Mouse (Mus musculus) CH12.LX (cell line): ENCODE data around the gene Olfr314. TPM values are rescaled to one million over a fixed set of nuclear protein-coding genes. Genes with fewer than 3 reads are reported as not detected.

Experiments used
- DNase-seq: peaks from one replicate; pipeline ENCODE4 v3.0.0-alpha.2; 2013; ENCODE audit errors: extremely low read depth
- H3K27ac ChIP-seq: 2 replicates; pipeline ENCODE4 v1.5.1; 2012; ENCODE audit warnings: low read depth, mild to moderate bottlenecking, control low read depth, moderate library complexity; ENCODE audit not compliant: insufficient read depth
- H3K27me3 ChIP-seq: replicated peaks from 2 replicates; pipeline ENCODE3; 2012; ENCODE audit warnings: inconsistent platforms
- H3K36me3 ChIP-seq, 2 experiments: replicated peaks in 1 of 2; 2 replicates each; pipeline versions ENCODE3 to v1.6.1; 2012; ENCODE audit warnings: inconsistent platforms in 1 of 2, low read length in 1 of 2, mild to moderate bottlenecking in 1 of 2, mixed read lengths in 1 of 2, moderate library complexity in 1 of 2; ENCODE audit not compliant: control insufficient read depth in 1 of 2, insufficient read depth in 1 of 2
- H3K4me1 ChIP-seq, 2 experiments: 2 replicates each; pipeline ENCODE4 v1.6.1; 2012; ENCODE audit warnings: inconsistent platforms in 1 of 2, moderate library complexity in 1 of 2; ENCODE audit not compliant: insufficient read depth in 2 of 2, control insufficient read depth in 1 of 2
- H3K4me2 ChIP-seq: 2 replicates; pipeline ENCODE4 v1.6.1; 2012; ENCODE audit warnings: low read depth, mild to moderate bottlenecking, control low read depth; ENCODE audit not compliant: poor library complexity, insufficient read depth, severe bottlenecking
- H3K4me3 ChIP-seq, 3 experiments: fragments of 150-350 bp in 1 of 3; sonication (generic) in 1 of 3; replicated peaks in 1 of 3; 2 replicates each; pipeline versions ENCODE3 to v1.5.1; 2011 to 2012; ENCODE audit warnings: low read depth in 2 of 3, low read length in 2 of 3, mild to moderate bottlenecking in 2 of 3, moderate library complexity in 2 of 3, control low read depth in 1 of 3, improper control_type of control experiment in 1 of 3, inconsistent platforms in 1 of 3, mixed read lengths in 1 of 3; ENCODE audit not compliant: poor library complexity in 1 of 3
- H3K79me2 ChIP-seq: replicated peaks from 2 replicates; pipeline ENCODE4 v1.6.1; 2012; ENCODE audit warnings: mild to moderate bottlenecking, moderate library complexity; ENCODE audit not compliant: control insufficient read depth, poor library complexity, insufficient read depth, severe bottlenecking; ENCODE audit errors: extremely low read depth
- H3K9ac ChIP-seq: 2 replicates; pipeline ENCODE4 v1.6.1; 2012; ENCODE audit warnings: low read depth, mild to moderate bottlenecking, control low read depth, moderate library complexity; ENCODE audit not compliant: insufficient read depth
- H3K9me3 ChIP-seq: replicated peaks from 2 replicates; pipeline ENCODE3; 2012; ENCODE audit warnings: low read length, inconsistent platforms, mixed read lengths
- CTCF ChIP-seq, 2 experiments: IDR thresholded peaks in 1 of 2; conservative IDR thresholded peaks in 1 of 2; 2 replicates each; pipeline ENCODE4 v1.5.1; 2011 to 2012; ENCODE audit warnings: low read depth in 2 of 2, low read length in 2 of 2, improper control_type of control experiment in 1 of 2, inconsistent platforms in 1 of 2, mild to moderate bottlenecking in 1 of 2, moderate library complexity in 1 of 2
- ELF1 ChIP-seq: IDR thresholded peaks from 2 replicates; pipeline ENCODE4 v1.6.1; 2014; ENCODE audit warnings: low read depth, mild to moderate bottlenecking, inconsistent platforms, low read length, improper control_type of control experiment
- EP300 ChIP-seq: IDR thresholded peaks from 2 replicates; pipeline ENCODE4 v1.6.1; 2011; ENCODE audit warnings: low read length, improper control_type of control experiment
- GABPA ChIP-seq: IDR thresholded peaks from 2 replicates; pipeline ENCODE4 v1.6.1; 2012; ENCODE audit warnings: low read depth, low read length, improper control_type of control experiment, inconsistent platforms; ENCODE audit not compliant: insufficient replicate concordance
- JUN ChIP-seq: IDR thresholded peaks from 2 replicates; pipeline ENCODE4 v1.6.1; 2011; ENCODE audit warnings: low read depth, mild to moderate bottlenecking, low read length, improper control_type of control experiment, moderate library complexity; ENCODE audit not compliant: insufficient read depth
- KAT2A ChIP-seq: IDR thresholded peaks from 2 replicates; pipeline ENCODE4 v1.6.1; 2012; ENCODE audit warnings: low read length, improper control_type of control experiment, inconsistent platforms; ENCODE audit not compliant: insufficient replicate concordance
- MAX ChIP-seq: IDR thresholded peaks from 2 replicates; pipeline ENCODE4 v1.6.1; 2011; ENCODE audit warnings: low read length, improper control_type of control experiment
- MYC ChIP-seq: IDR thresholded peaks from 2 replicates; pipeline ENCODE4 v1.6.1; 2011; ENCODE audit warnings: low read depth, mild to moderate bottlenecking, improper control_type of control experiment, low read length
- NRF1 ChIP-seq: IDR thresholded peaks from 2 replicates; pipeline ENCODE4 v1.6.1; 2014; ENCODE audit warnings: low read depth, mild to moderate bottlenecking, inconsistent platforms, low read length, improper control_type of control experiment, moderate library complexity
- POLR2AphosphoS2 ChIP-seq: IDR thresholded peaks from 2 replicates; pipeline ENCODE4 v1.6.1; 2011; ENCODE audit warnings: low read depth, low read length, improper control_type of control experiment
- RAD21 ChIP-seq: IDR thresholded peaks from 2 replicates; pipeline ENCODE4 v1.6.1; 2011; ENCODE audit warnings: low read depth, mild to moderate bottlenecking, low read length, improper control_type of control experiment, moderate library complexity
- RCOR1 ChIP-seq: conservative IDR thresholded peaks from 2 replicates; pipeline ENCODE4 v1.6.1; 2012; ENCODE audit warnings: low read depth, mild to moderate bottlenecking, inconsistent platforms, low read length, improper control_type of control experiment
- SIN3A ChIP-seq: IDR thresholded peaks from 2 replicates; pipeline ENCODE4 v1.6.1; 2012; ENCODE audit warnings: low read length, improper control_type of control experiment, inconsistent platforms
- SMC3 ChIP-seq: IDR thresholded peaks from 2 replicates; pipeline ENCODE4 v1.6.1; 2011; ENCODE audit warnings: low read depth, low read length, improper control_type of control experiment
- UBTF ChIP-seq: IDR thresholded peaks from 2 replicates; pipeline ENCODE4 v1.6.1; 2012; ENCODE audit warnings: low read depth, mild to moderate bottlenecking, inconsistent platforms, low read length, improper control_type of control experiment, moderate library complexity
- USF1 ChIP-seq: IDR thresholded peaks from 2 replicates; pipeline ENCODE4 v1.6.1; 2014; ENCODE audit warnings: low read depth, mild to moderate bottlenecking, inconsistent platforms, low read length, improper control_type of control experiment
- USF2 ChIP-seq: conservative IDR thresholded peaks from 2 replicates; pipeline ENCODE4 v1.6.1; 2011; ENCODE audit warnings: low read depth, low read length, improper control_type of control experiment
- ZC3H11A ChIP-seq: IDR thresholded peaks from 2 replicates; pipeline ENCODE4 v1.6.1; 2012; ENCODE audit warnings: low read depth, mild to moderate bottlenecking, inconsistent platforms, low read length, improper control_type of control experiment
- ZMIZ1 ChIP-seq: IDR thresholded peaks from 2 replicates; pipeline ENCODE4 v1.6.1; 2012; ENCODE audit warnings: low read depth, mild to moderate bottlenecking, inconsistent platforms, low read length, improper control_type of control experiment
- ZNF384 ChIP-seq: IDR thresholded peaks from 2 replicates; pipeline ENCODE4 v1.6.1; 2012; ENCODE audit warnings: low read depth, low read length, improper control_type of control experiment, inconsistent platforms
- dilution Hi-C: fragments of 300-500 bp; cut with MboI; formaldehyde crosslinking; loops from 2 replicates; pipeline ENCODE4 v1.14.3; 2020; ENCODE audit warnings: low sequenced_read_pairs; ENCODE audit not compliant: extremely low pct_unique_long_range_greater_than_20kb, extremely low pct_ligation_motif_present
- in situ Hi-C: fragments of 300-500 bp; cut with MboI; formaldehyde crosslinking; loops from 3 replicates; pipeline ENCODE4 v1.14.3; 2019; ENCODE audit warnings: low sequenced_read_pairs, low pct_ligation_motif_present, low pct_unique_long_range_greater_than_20kb, mixed read lengths
- polyA plus RNA-seq: library from polyadenylated mRNA; unstranded; fragments of >175 nt; gene quantifications from 2 replicates; pipeline ENCODE4 v1.2.1, GENCODE M21; 2012; ENCODE audit warnings: low read depth; ENCODE audit not compliant: insufficient read length
- total RNA-seq, 2 experiments: library from RNA; depleted of rRNA; stranded (reverse); fragments of 300-350 nt in 1 of 2; fragments of >200 nt in 1 of 2; gene quantifications; 2 replicates each; pipeline ENCODE4 v1.2.3; 2012 to 2014

Gene Olfr314
- total and polyA plus RNA-seq, 3 experiments: not detected

DNA sequence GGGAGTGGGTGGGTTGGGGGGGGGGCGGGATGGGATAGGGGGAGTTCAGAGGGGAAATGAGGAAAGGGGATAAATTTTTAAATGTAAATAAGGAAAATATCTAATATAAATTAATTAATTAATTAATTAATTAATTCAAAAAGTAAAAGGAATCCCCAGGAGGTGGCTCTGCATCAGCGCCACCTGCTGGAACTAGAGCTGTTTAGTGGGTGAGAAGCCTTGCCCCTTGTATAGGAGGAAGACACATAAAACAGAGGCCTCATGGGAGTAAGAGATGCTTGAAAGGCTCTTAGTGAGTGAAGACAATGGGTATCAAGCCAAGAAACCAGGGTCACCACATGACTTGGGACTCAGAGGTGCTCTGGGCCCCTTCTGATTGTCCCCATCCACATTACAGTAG is 13.1 kb downstream of the Olfr314 start:
- in situ Hi-C loops (no loop called here), dilution Hi-C loops (no loop called here)
- Histone ChIP-seq H3K9me3 (no peaks in the 10 kb centered on the region), H3K4me1 (peaks cover 0 to 6% of the 10 kb centered on the region in 2 experiments; a peak in 2 of 4 replicates), H3K79me2 (no peaks in the 10 kb centered on the region), H3K4me3 (no peak overlapping the region), H3K9ac (no peak overlapping the region), H3K27me3 (peaks cover 4% of the 10 kb centered on the region), H3K27ac (no peak overlapping the region), H3K4me2 (no peak overlapping the region), H3K36me3 (no peaks in the 10 kb centered on the region)
- TF ChIP-seq JUN (no peak), UBTF (no peak), RCOR1 (no peak), NRF1 (no peak), GABPA (no peak), ELF1 (no peak), EP300 (no peak), MYC (no peak), CTCF (conservative IDR thresholded peaks at IDR 0.05 in 1 of 2, IDR thresholded peaks at IDR 0.05 in 1 of 2; ENCODE audit: low read depth in 2 of 2, low read length in 2 of 2) (peak in 1 of 2 experiments; percentile 59; a peak in 3 of 4 replicates), ZC3H11A (no peak), SIN3A (no peak), MAX (no peak), USF2 (no peak), POLR2AphosphoS2 (no peak), KAT2A (no peak), RAD21 (peak; percentile 22), SMC3 (peak; percentile 30)
- peak; percentile 41 for DNase-seq

DNA sequence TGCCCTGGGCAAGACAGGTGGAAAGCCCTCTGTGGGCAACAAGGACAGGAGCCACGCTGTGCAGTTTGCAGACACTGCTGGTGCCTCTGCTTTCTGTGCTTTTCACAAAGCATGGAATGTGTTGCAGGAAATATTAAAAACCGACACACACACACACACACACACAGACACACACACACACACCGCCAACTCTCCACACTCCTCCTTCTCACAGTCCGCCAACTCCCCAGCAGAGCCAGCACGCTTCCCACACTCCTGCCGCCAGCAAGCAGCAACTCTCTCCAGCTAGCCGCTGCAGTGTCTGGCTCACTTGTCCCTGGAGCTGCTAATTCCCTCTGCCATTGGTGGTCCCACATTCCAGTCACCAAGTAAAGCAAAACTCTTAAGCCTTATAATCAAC is 14.1 kb downstream of the Olfr314 start:
- peaks cover 6% of the 10 kb centered on the region for H3K27me3 ChIP-seq
- DNase-seq: no peak

More for the DNA sequence above, 14.1 kb downstream of the Olfr314 start:
- TF ChIP-seq ZMIZ1: no peak
- TF ChIP-seq SMC3: no peak
- no peak for TF ChIP-seq CTCF (conservative IDR thresholded peaks at IDR 0.05 in 1 of 2, IDR thresholded peaks at IDR 0.05 in 1 of 2; ENCODE audit: low read depth in 2 of 2, low read length in 2 of 2)
- TF ChIP-seq ZNF384: no peak
- TF ChIP-seq USF1: no peak
- in situ Hi-C loops: no loop called here
- Histone ChIP-seq H3K4me1 (peaks cover 0 to 4% of the 10 kb centered on the region in 2 experiments; a peak in 2 of 4 replicates), H3K4me2 (no peak overlapping the region), H3K9ac (no peak overlapping the region), H3K79me2 (no peaks in the 10 kb centered on the region), H3K4me3 (no peak overlapping the region), H3K36me3 (no peaks in the 10 kb centered on the region), H3K9me3 (no peaks in the 10 kb centered on the region), H3K27ac (no peak overlapping the region)
- dilution Hi-C loops: no loop called here
